Mouse (Mus musculus) lung, adult 2 months (tissue): ENCODE results near the gene Cyfip1. TPM values are rescaled to one million over a fixed set of nuclear protein-coding genes. Genes with fewer than 3 reads are reported as not detected.

Source experiments
- DNase-seq: peaks from one replicate; pipeline ENCODE4 v3.0.0; 2022
- H3K4me1 ChIP-seq: fragments of 200-500 bp; 2 replicates; pipeline ENCODE4 v1.6.1; 2011; ENCODE audit warnings: low read length; ENCODE audit not compliant: control insufficient read depth, insufficient read depth
- H3K4me3 ChIP-seq: fragments of 200-500 bp; replicated peaks from 2 replicates; pipeline ENCODE3; 2011; ENCODE audit warnings: low read depth, mild to moderate bottlenecking, control low read depth, low read length; ENCODE audit errors: extremely low read depth
- CTCF ChIP-seq: fragments of 200-500 bp; IDR thresholded peaks from 2 replicates; pipeline ENCODE4 v1.5.1; 2011; ENCODE audit warnings: mild to moderate bottlenecking, low read length, control low read depth; ENCODE audit not compliant: insufficient read depth
- POLR2A ChIP-seq: fragments of 200-500 bp; IDR thresholded peaks from 2 replicates; pipeline ENCODE4 v1.6.1; 2011; ENCODE audit warnings: low read depth, mild to moderate bottlenecking, control low read depth, low read length, borderline replicate concordance; ENCODE audit errors: extremely low read depth
- WGBS: fragments of 180-500 bp; shearing (Covaris S2); methylation state at CpG from one replicate; pipeline ENCODE4 v1.1.7; 2018; 5-methylcytosine and 5-hydroxymethylcytosine counted together
- polyA plus RNA-seq: library from polyadenylated mRNA; depleted of rRNA; stranded (reverse); fragments of >200 nt; gene quantifications from 2 replicates; pipeline ENCODE4 v1.2.3, GENCODE M21; 2012

Gene Cyfip1
- polyA plus RNA-seq, 1 experiment = 66.8 TPM

DNA sequence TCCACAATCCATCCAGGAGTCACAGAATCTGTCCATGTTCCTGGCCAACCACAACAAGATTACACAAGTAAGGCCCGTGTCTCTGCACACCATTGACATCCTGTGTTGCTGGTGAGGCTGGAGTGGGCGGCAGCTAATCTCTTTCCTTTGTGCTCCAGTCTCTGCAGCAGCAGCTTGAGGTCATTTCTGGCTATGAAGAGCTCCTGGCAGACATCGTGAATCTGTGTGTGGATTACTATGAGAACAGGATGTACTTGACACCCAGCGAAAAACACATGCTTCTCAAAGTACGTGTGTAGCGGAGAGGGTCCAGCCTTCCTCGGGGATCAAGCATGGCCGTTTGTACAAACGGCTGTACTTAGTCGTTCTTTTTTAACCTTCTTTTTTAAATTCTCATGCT is 36.2 kb downstream of the Cyfip1 start:
- TF ChIP-seq CTCF = no peak
- no peak for TF ChIP-seq POLR2A
- Histone ChIP-seq H3K4me1 (no peaks in the 10 kb centered on the region), H3K4me3 (no peak overlapping the region)
- 59% methylated on average over 10 of the region's 10 CpGs for WGBS
- no peak for DNase-seq

DNA sequence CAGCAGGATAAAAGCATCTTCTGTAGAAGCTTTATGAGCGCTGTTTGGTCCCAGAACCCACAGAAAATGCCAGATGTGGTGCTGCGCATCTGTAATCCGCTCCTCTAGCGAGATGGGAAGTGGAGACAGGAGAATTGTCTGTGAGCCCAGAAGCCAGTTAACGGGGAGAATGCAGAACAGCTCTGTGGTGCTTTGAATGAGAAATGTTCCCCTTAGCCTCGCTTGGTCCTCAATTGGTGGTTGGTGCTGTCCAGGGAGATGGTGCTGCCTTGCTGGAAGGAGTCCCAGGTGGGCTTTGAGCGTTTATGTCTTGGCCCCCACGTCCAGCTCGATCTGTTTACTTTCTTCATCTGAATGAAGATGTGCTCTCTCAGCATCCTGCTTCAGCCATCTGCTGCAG is 39.3 kb downstream of the Cyfip1 start:
- WGBS = 88% methylated on average over 9 of the region's 9 CpGs
- DNase-seq = no peak
- no peak overlapping the region for H3K4me3 ChIP-seq
- TF ChIP-seq CTCF (no peak), POLR2A (no peak)
- no peaks in the 10 kb centered on the region for H3K4me1 ChIP-seq

DNA sequence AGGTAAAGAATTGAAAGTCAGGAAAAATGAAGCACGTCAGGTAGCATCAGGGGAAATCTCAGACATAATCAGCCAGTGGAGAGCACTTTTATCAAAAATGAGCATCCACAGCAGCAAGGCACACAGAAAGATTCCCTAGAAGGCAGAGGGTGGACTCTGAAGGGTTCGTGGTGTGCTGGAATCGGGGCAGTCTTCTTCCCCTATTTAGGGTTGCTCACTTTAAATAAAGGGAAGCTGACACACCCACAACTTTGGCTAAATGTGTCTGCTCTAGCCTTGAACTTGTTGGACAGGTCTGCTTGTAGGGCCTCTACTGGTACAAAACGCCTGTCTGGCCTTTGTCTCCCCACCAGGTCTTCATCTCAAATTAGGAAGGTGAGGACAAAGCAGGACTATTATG is 47.1 kb downstream of the Cyfip1 start:
- no peak for TF ChIP-seq POLR2A
- no peak for TF ChIP-seq CTCF
- 89% methylated on average over 4 of the region's 4 CpGs for WGBS
- DNase-seq = no peak
- Histone ChIP-seq H3K4me1 (no peaks in the 10 kb centered on the region), H3K4me3 (no peak overlapping the region)

DNA sequence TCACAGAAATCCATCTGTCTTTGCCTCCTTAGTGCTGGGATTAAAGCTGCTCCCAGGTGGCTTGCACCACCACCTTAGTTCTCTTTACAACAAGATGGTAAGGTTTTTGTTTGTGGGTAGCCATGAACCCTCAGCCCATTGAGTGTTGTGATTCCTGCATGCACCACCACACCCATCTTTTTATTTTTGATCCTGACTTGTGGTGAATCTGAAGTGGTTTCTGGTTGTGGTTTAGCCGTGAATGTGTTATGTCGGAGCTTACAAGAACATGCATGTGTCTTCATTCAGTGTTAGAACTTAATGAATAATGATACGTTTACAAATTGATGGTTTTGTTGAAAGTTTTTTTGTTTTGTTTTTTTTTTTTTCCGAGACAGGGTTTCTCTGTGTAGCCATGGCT is 48.5 kb downstream of the Cyfip1 start:
- TF ChIP-seq POLR2A (no peak), CTCF (no peak)
- 82% methylated on average over 4 of the region's 4 CpGs for WGBS
- no peak for DNase-seq

DNA sequence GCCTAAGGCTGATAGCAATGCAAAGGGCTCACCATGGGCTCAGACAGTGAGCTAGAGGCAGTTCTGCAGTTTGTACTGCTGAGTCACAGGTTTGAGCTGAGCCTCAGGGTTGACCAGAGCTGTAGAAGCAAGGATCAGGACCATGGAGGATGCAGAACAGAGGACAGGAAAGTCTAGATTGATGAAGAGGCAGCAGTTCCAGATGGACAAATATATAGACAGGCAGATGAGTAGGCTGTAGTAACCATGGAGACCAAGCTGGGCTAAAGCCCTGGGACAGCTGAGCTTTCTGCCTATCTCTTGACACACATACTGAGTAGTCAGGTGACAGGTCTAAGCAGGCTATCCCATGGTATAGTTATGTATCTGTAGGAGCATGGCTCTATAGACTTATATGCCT is 49.2 kb downstream of the Cyfip1 start:
- H3K4me1 ChIP-seq = no peaks in the 10 kb centered on the region
- no peak overlapping the region for H3K4me3 ChIP-seq
- no peak for DNase-seq
- TF ChIP-seq CTCF (no peak), POLR2A (no peak)

More for the DNA sequence above, 48.5 kb downstream of the Cyfip1 start:
- no peak overlapping the region for H3K4me3 ChIP-seq
- no peaks in the 10 kb centered on the region for H3K4me1 ChIP-seq

DNA sequence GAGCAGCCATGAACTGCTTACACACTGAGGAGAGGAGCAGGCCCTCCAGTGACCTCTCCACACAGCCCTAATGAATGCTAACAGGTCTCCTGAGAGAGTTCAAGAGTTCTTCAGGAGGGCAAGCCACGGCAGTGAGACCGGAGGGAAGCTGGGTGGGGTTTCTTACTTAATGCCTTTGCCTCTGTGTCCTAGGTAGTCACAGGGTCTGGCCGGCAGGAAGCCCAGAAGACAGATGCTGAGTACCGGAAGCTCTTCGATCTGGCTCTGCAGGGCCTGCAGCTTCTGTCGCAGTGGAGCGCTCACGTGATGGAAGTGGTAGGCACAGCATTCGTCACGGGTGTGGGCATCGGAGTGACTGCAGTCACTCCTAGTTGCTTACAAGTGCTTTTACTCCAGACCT is 50.3 kb downstream of the Cyfip1 start:
- no peak overlapping the region for H3K4me3 ChIP-seq
- peak; percentile 29 for DNase-seq
- H3K4me1 ChIP-seq = no peaks in the 10 kb centered on the region
- WGBS = 60% methylated on average over 11 of the region's 11 CpGs
- no peak for TF ChIP-seq CTCF
- no peak for TF ChIP-seq POLR2A

DNA sequence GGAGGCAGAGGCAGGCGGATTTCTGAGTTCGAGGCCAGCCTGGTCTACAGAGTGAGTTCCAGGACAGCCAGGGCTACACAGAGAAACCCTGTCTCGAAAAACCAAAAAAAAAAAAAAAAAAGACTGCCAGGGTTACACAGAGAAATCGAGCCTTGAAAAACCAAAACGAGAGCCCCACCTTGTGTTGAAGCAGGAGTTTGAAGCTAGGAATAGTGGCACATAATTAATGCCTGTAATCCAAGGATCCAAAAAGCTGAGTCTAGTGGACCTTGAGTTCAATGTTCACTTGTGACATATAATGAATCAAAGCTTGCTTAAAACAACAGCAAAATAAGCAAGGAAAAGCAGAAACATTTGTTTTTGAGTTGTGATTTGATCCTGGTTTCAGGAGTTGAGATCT is 62.2 kb downstream of the Cyfip1 start:
- no peak for TF ChIP-seq POLR2A
- no peak for TF ChIP-seq CTCF
- H3K4me1 ChIP-seq = no peaks in the 10 kb centered on the region
- DNase-seq = no peak
- WGBS = 84% methylated on average over 5 of the region's 5 CpGs
- no peak overlapping the region for H3K4me3 ChIP-seq

DNA sequence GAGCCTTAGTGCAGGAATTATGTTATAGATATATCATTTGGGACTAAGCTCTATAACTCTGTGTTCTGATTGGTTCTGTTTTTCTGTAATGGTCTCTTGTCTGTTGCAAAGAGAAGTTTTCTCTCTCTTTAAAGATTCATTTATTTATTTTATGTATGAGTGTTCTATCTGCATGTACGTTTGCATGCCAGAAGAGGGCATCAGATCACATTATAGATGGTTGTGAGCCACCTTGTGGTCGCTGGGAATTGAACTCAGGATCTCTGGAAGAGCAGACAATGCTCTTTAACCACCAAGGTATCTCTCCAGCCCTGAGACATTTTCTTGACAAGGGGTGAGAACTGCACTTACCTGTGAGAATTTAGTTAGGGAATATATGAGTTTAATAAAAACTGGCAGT is 63.9 kb downstream of the Cyfip1 start:
- TF ChIP-seq POLR2A (no peak), CTCF (no peak)
- H3K4me1 ChIP-seq = no peaks in the 10 kb centered on the region
- DNase-seq = no peak
- no peak overlapping the region for H3K4me3 ChIP-seq
- WGBS = 75% methylated on average over 2 of the region's 2 CpGs

DNA sequence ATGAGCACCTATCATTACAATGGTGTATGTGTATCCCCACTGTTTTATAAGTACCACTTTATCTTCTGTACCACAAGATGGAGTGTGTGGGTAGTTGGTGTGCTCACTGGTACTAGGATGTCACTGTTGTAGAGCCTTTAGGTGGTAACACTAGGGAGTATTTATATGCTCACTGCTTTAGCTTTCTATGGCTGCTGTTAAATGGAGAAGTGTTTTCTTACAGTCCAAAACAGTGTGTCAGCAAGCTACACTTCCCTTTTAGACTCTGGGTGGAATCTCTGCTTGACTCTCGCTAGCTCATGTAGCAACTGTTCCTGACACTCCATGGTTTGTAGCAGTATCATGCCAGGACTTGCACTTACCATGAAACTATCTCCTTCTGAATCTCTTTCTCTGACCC is 68.0 kb downstream of the Cyfip1 start:
- H3K4me3 ChIP-seq = no peak overlapping the region
- no peak for TF ChIP-seq CTCF
- no peak for TF ChIP-seq POLR2A
- DNase-seq = no peak
- 91% methylated on average over 1 of the region's 1 CpGs for whole genome bisulfite sequencing
- no peaks in the 10 kb centered on the region for H3K4me1 ChIP-seq

DNA sequence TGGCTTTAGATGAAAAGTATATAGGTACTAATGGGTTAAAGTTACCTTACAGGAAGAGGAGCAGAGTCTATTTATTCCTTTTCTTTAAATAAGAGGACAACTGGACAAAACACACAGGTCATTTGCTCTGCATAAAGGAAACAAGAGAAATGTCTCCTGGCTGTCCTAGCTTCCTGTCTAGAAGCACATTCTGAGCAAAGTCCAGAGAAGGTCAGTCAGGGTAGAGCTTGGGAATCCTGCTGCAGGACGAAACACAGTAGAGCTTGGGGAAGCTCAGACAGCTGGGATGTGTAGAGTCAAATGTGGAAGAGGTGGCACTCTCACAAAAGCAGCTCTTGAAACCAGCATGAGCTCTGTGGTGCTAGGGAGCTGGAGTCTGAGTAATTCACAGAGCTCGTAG is 68.8 kb downstream of the Cyfip1 start:
- DNase-seq = no peak
- no peaks in the 10 kb centered on the region for H3K4me1 ChIP-seq
- WGBS = 62% methylated on average over 2 of the region's 2 CpGs
- TF ChIP-seq CTCF (no peak), POLR2A (no peak)
- no peak overlapping the region for H3K4me3 ChIP-seq

DNA sequence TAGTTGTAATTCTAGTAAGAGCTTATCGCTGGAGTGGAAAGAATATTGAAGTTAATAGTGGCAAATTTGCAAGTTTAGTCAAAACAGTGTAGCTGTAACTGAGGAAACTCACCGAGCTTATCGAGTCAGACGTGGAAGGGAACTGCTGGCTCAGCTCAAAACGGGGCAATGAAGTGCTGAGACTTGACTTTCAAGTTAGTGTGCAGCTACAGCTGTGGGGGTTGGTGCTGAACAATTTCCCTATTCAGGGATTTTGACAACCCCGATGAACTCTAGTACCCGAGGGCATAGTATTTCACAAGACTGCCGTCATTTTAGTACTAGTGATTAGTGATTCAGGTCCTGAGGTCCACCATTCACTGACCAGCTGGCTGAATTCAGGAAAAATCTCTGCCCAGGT is 69.8 kb downstream of the Cyfip1 start:
- Histone ChIP-seq H3K4me3 (no peak overlapping the region), H3K4me1 (no peaks in the 10 kb centered on the region)
- 77% methylated on average over 8 of the region's 8 CpGs for WGBS
- TF ChIP-seq POLR2A (no peak), CTCF (no peak)
- DNase-seq = no peak
